Mouse (Mus musculus) megakaryocyte, embryonic 14.5 days (primary cell): ENCODE results near the gene Olfr906.

Source experiments
- FLI1 ChIP-seq: IDR thresholded peaks from 2 replicates; pipeline ENCODE4 v1.6.1; 2012; ENCODE audit warnings: low read length, inconsistent platforms, mixed read lengths
- GATA1 ChIP-seq: IDR thresholded peaks from 3 replicates; pipeline ENCODE4 v1.6.1; 2012; ENCODE audit warnings: mixed read lengths, low read length, inconsistent platforms, borderline replicate concordance

DNA sequence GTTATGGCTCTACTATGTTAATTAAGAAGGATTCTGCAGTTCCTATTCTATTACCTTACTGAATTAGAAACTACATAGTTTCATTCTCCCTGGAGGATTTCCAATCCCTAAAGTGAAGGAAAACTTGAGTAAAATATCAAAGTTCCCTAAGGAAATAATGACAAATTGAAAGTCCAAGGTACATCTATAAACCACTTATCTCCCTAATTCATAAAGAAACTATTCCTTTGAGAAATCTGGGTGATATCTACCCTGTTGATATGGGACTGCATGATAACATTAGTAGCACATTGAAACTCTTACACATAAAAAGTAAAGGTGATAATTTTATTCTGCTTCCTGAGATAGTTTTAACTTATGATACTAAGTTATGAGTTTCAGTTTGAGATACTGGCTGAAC is 16.1 kb upstream of the Olfr906 start, which contains the start of gene Olfr905:
- TF ChIP-seq FLI1 (no peak), GATA1 (no peak)
